Mouse (Mus musculus) liver, embryonic 14 days (tissue): ENCODE data around the gene Syndig1l. TPM values are rescaled to one million over a fixed set of nuclear protein-coding genes. Genes with fewer than 3 reads are reported as not detected.

Experiments
- polyA plus RNA-seq: library from polyadenylated mRNA; depleted of rRNA; stranded (reverse); fragments of >200 nt; gene quantifications from 2 replicates; pipeline ENCODE4 v1.2.3, GENCODE M21; 2012; rRNA removed

Gene Syndig1l
- polyA plus RNA-seq, result 0.03 TPM in 2 replicates

GRCm38 (mm10) chr12:84698319-84699081 is at the start of gene Syndig1l:
Syndig1l (minus strand) TSS chr12:84698831.

GRCm38 (mm10) chr12:84640654-84641053 is 58.0 kb downstream of the Syndig1l start, which contains the start of gene Vrtn:
Vrtn (plus strand) TSS chr12:84641019.

Other genes with a start within 250 kb of the Syndig1l start
- gene Aldh6a1, start 247.8 kb downstream of the Syndig1l start, polyA plus RNA-seq, result 10.8 and 12.3 TPM in 2 replicates
- gene Lin52, start 247.4 kb downstream of the Syndig1l start, polyA plus RNA-seq, result 7.3 and 8.6 TPM in 2 replicates
- gene Vsx2, start 129.1 kb downstream of the Syndig1l start, polyA plus RNA-seq, result not detected in 2 replicates
- 3.5 and 4.0 TPM in 2 replicates for gene Abcd4, start 81.4 kb downstream of the Syndig1l start, polyA plus RNA-seq
- gene Vrtn, start 57.8 kb downstream of the Syndig1l start, polyA plus RNA-seq, result not detected in 2 replicates
- 21.2 and 25.6 TPM in 2 replicates for gene Npc2, start 74.3 kb upstream of the Syndig1l start, polyA plus RNA-seq
- gene Isca2, start 74.4 kb upstream of the Syndig1l start, polyA plus RNA-seq, result 49.8 and 62.1 TPM in 2 replicates
- gene Ltbp2, start 177.7 kb upstream of the Syndig1l start, polyA plus RNA-seq, result 0.23 and 0.24 TPM in 2 replicates